Mouse (Mus musculus): ENCODE data around the gene Acer2. TPM values are rescaled to one million over a fixed set of nuclear protein-coding genes. Genes with fewer than 3 reads are reported as not detected.

Gene Acer2
- polyA plus RNA-seq, 1 experiment, result 12.7 TPM

GRCm38 (mm10) chr4:86857113-86858069 lies 16.8 kb upstream of the Acer2 start, which contains the start of gene Rps6:
Gene Rps6 (minus strand): TSS chr4:86857412.
- TF ChIP-seq CTCF (IDR thresholded peaks at IDR 0.05; ENCODE audit: borderline replicate concordance, extremely low read depth, insufficient read depth, insufficient read length) (no peak), POLR2A (IDR thresholded peaks at IDR 0.05; ENCODE audit: borderline replicate concordance, extremely low read depth, insufficient read depth, insufficient read length, poor library complexity, severe bottlenecking) (peak; percentile 86)
- peak; percentile 99 for DNase-seq (ENCODE audit: low read depth)

GRCm38 (mm10) chr4:86858070-86858440 lies 16.1 kb upstream of the Acer2 start:
- DNase-seq (ENCODE audit: low read depth), result peak; percentile 33
- TF ChIP-seq CTCF (IDR thresholded peaks at IDR 0.05; ENCODE audit: borderline replicate concordance, extremely low read depth, insufficient read depth, insufficient read length), result no peak
- no peak for TF ChIP-seq POLR2A (IDR thresholded peaks at IDR 0.05; ENCODE audit: borderline replicate concordance, extremely low read depth, insufficient read depth, insufficient read length, poor library complexity, severe bottlenecking)

- TF ChIP-seq CTCF (IDR thresholded peaks at IDR 0.05; ENCODE audit: borderline replicate concordance, extremely low read depth, insufficient read depth, insufficient read length), result no peak
- no peak for TF ChIP-seq POLR2A (IDR thresholded peaks at IDR 0.05; ENCODE audit: borderline replicate concordance, extremely low read depth, insufficient read depth, insufficient read length, poor library complexity, severe bottlenecking)
- no peak for DNase-seq (ENCODE audit: low read depth)
These were observed 10.1 kb upstream of the Acer2 start for GRCm38 (mm10) chr4:86864087-86864486.

GRCm38 (mm10) chr4:86871988-86872387 lies 2.2 kb upstream of the Acer2 start:
- TF ChIP-seq CTCF (IDR thresholded peaks at IDR 0.05; ENCODE audit: borderline replicate concordance, extremely low read depth, insufficient read depth, insufficient read length) (no peak), POLR2A (IDR thresholded peaks at IDR 0.05; ENCODE audit: borderline replicate concordance, extremely low read depth, insufficient read depth, insufficient read length, poor library complexity, severe bottlenecking) (no peak)
- DNase-seq (ENCODE audit: low read depth), result no peak

DNA sequence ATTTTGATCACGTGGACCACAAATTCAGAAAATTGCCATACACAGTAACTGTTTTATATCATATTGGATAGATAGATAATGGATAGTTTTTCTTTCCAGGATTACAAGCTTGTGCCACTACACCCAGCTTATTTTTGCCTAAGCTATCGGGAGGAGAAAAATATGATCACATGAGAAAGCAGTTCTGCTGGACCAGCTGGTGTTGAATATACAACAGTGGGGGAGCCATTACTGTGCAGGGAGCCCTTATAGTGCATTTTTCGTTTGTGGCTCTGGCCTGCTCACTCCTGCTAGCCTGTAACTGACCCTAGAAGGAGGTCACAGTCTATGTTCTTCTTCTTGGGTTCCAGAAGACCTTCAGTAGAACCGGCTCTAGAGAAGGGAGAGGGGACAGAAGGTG lies 1.1 kb upstream of the Acer2 start:
- DNase-seq (ENCODE audit: low read depth), result peak; percentile 23
- no peak for TF ChIP-seq CTCF (IDR thresholded peaks at IDR 0.05; ENCODE audit: borderline replicate concordance, extremely low read depth, insufficient read depth, insufficient read length)
- no peak for TF ChIP-seq POLR2A (IDR thresholded peaks at IDR 0.05; ENCODE audit: borderline replicate concordance, extremely low read depth, insufficient read depth, insufficient read length, poor library complexity, severe bottlenecking)

GRCm38 (mm10) chr4:86879477-86879876 lies 5.3 kb downstream of the Acer2 start:
- DNase-seq (ENCODE audit: low read depth), result no peak
- TF ChIP-seq CTCF (IDR thresholded peaks at IDR 0.05; ENCODE audit: borderline replicate concordance, extremely low read depth, insufficient read depth, insufficient read length) (no peak), POLR2A (IDR thresholded peaks at IDR 0.05; ENCODE audit: borderline replicate concordance, extremely low read depth, insufficient read depth, insufficient read length, poor library complexity, severe bottlenecking) (no peak)

DNA sequence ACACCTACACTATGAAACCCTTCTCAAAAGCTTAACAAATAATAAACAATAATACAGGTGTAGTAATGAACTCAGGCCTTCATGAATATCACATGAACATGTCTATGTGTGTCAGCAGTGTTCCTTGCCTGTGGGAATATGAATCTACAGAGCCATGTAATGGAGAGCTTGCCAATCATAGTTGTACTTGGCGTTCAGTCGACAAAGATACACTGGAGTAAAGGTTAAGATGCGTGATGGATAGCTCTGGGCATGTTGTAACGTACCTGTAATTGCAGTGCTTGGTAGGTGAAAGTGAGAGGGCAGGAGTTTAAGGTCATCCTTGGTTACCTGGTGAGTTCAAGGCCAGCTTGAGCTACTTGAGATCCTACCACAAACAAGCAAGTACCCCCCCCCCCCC lies 7.0 kb downstream of the Acer2 start:
- no peak for TF ChIP-seq CTCF (IDR thresholded peaks at IDR 0.05; ENCODE audit: borderline replicate concordance, extremely low read depth, insufficient read depth, insufficient read length)
- TF ChIP-seq POLR2A (IDR thresholded peaks at IDR 0.05; ENCODE audit: borderline replicate concordance, extremely low read depth, insufficient read depth, insufficient read length, poor library complexity, severe bottlenecking), result no peak
- DNase-seq (ENCODE audit: low read depth), result no peak

- no peak for DNase-seq (ENCODE audit: low read depth)
- TF ChIP-seq POLR2A (IDR thresholded peaks at IDR 0.05; ENCODE audit: borderline replicate concordance, extremely low read depth, insufficient read depth, insufficient read length, poor library complexity, severe bottlenecking) (no peak), CTCF (IDR thresholded peaks at IDR 0.05; ENCODE audit: borderline replicate concordance, extremely low read depth, insufficient read depth, insufficient read length) (no peak)
These were observed 8.2 kb downstream of the Acer2 start for GRCm38 (mm10) chr4:86882413-86882812.

DNA sequence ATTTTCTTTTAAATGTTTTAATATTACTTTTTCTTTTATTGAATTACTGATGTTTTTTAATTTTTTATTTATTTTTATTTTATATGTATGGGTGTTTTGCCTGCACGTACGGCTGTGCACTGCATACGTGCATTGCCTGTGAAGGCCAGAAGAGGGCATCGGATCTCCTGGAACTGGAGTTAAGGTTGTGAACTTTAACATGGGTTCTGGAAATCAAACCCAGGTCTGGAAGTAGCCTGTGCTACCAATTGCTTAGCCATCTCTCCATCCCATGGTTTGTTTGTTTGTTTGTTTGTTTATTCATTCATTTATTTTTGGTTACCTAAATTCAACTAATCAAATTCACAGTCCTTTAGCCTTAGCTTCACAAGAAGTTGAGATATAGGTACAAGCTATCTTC lies 10.7 kb downstream of the Acer2 start:
- peak; percentile 31 for DNase-seq (ENCODE audit: low read depth)
- TF ChIP-seq CTCF (IDR thresholded peaks at IDR 0.05; ENCODE audit: borderline replicate concordance, extremely low read depth, insufficient read depth, insufficient read length), result peak; percentile 50; the same call in 1 of the 2 replicates
- no peak for TF ChIP-seq POLR2A (IDR thresholded peaks at IDR 0.05; ENCODE audit: borderline replicate concordance, extremely low read depth, insufficient read depth, insufficient read length, poor library complexity, severe bottlenecking)

DNA sequence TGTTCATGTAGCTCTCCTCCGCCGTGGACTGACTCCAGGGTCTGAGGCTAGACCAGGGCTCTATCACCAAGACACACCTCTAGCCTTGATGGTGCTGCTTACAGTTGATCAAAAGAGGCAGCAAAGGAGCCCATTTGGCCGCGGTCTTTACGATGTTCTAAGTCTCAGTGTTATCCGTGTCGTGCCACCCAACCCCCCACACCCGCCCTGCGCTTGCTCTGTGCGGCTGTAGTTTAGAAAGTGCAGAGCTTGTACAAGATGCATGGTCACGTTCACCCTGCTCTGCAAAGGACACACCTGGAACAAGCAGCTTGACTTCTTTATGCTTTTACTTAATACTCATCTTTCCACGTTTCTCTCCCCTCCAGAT lies 11.6 kb downstream of the Acer2 start:
- TF ChIP-seq POLR2A (IDR thresholded peaks at IDR 0.05; ENCODE audit: borderline replicate concordance, extremely low read depth, insufficient read depth, insufficient read length, poor library complexity, severe bottlenecking) (no peak), CTCF (IDR thresholded peaks at IDR 0.05; ENCODE audit: borderline replicate concordance, extremely low read depth, insufficient read depth, insufficient read length) (no peak)
- DNase-seq (ENCODE audit: low read depth), result no peak

DNA sequence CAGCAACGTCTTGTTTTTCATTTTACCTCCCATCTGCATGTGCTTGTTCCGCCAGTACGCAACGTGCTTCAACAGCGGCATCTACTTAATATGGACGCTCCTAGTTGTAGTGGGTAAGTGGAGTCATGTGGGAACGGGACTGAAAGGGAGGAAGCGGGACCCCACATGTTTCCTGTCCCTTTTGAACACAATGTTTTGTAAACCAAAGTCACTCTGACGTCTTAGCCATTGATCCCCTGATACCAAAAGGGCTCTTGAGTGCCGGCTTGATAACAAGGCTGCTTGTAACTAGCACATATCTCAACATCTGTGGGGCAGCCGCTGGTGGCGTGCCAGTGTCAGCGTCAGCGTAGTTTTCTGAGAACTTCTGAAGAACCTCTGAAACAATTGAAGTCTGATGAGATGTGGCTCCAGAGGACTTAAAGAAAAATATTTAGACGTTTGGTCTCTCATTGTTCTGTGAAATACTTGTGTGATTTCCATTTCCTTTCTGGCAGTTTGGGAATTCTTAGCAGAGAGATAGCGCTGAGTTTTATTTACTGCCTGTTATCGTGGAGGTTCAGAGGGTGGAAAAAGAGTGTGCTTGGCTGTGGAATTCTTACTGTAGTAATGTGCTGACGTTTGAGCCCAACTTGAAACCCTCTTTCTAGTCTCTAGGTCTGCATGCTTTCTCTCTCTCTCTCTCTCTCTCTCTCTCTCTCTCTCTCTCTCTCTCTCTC lies 12.1 kb downstream of the Acer2 start:
- TF ChIP-seq CTCF (IDR thresholded peaks at IDR 0.05; ENCODE audit: borderline replicate concordance, extremely low read depth, insufficient read depth, insufficient read length) (no peak), POLR2A (IDR thresholded peaks at IDR 0.05; ENCODE audit: borderline replicate concordance, extremely low read depth, insufficient read depth, insufficient read length, poor library complexity, severe bottlenecking) (no peak)
- peak; percentile 36 for DNase-seq (ENCODE audit: low read depth)
